Mouse (Mus musculus) liver, adult (tissue): ENCODE data around the gene Nhsl1.

Experiments used
- GATA4 ChIP-seq: IDR thresholded peaks from 2 replicates; pipeline ENCODE4 v1.6.1; 2014; ENCODE audit warnings: mild to moderate bottlenecking, low read length; ENCODE audit not compliant: insufficient replicate concordance

The Nhsl1 gene

DNA sequence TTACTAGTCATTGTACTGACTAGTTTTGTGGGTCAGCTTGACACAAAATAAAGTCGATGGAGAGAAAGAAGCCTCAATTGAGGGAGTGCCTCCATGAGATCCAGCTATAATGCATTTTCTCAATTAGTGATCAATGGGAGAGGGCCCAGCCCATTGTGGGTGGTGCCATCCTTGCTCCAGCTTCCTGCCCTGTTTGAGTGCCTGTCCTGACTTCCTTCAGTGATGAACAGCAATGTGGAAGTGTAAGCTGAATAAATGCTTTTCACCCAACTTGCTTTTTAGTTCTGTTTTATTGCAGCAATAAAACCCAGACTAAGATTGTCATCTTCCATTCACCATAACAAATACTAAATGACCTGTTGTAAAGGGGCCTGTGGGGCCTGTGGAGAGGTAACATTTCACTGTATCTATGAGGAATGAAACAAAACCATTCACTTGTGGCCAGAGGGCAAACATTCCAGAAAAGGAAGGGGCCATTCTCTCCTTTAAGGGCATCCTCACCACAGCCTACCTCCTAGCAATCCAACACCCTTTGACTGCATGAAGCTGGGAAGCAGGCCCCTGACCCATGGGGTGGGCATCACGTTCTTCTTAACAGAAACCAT lies 189.2 kb downstream of the Nhsl1 start:
- no peak for TF ChIP-seq GATA4

DNA sequence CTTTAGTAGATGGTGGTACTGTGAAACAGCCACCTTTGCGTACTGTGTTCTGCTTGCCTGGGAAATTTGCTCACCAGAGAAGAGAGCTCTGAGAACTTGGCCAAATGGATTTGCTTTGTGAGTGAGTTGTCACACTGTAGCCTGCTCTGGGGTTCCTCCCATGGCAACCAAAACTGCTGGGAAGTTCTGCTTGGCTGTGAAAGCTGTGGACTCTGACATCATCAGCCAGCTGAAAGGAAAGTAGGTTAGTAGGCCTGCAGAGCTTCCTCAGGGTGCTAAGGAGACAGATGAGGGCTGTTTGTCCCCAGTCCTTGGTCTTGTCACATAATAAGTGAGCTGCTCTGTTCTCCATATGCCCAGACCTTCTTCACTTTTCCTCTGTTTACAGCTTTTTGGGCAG lies 189.8 kb downstream of the Nhsl1 start:
- no peak for TF ChIP-seq GATA4

DNA sequence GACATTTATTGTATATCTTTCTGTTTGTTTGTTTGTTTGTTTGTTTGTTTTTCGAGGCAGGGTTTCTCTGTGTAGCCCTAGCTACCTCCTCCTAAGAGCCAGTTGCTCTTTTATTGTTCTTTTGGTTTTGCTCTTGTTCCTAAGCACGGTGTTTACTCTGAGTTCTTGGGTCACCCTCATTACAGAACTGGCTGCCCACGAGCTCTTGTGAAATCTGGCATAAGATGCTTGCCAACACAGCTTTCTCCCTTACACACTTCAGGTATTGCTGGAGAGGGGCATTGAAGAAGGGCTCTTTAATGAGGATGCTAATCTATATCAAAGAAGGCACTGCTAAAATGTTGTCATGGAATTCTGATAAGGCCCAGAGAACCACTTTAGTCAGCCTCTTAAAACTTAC lies 191.9 kb downstream of the Nhsl1 start:
- TF ChIP-seq GATA4 = no peak

DNA sequence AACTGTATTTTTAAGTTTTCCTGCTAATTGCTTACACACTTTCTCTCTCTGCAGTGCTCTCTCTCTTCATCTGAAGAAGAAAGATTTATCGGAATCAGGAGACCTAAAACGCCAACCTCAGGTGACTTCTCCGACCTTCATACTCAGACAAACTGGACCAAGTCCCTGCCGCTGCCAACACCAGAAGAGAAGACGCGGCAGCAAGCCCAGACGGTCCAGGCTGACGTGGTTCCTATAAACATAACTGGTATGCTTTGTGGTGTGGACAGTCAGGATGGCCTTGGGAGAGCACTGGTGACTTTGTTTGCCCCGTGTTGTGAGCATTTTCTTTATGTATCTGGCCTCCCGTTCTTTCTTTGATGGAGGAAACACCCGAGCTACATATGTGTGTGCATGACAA lies 192.7 kb downstream of the Nhsl1 start:
- no peak for TF ChIP-seq GATA4

DNA sequence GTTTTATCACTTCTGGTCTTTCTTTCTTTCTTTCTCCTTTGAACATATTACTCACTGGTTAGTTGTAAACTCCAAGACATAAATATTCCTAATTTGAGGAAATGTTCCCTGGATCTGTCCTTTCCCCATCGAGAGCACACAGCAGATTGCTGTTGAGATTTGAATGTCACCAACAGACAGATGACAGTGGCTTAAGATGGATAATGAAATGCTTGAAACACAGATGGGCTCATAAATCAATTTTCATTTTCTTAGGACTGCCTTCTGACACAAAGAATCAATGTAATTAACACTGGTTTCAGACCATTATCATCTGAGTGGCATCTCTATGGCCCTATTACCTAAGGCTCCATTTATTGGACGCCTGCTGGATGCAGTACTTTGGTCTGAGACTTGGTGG lies 203.8 kb downstream of the Nhsl1 start:
- no peak for TF ChIP-seq GATA4

DNA sequence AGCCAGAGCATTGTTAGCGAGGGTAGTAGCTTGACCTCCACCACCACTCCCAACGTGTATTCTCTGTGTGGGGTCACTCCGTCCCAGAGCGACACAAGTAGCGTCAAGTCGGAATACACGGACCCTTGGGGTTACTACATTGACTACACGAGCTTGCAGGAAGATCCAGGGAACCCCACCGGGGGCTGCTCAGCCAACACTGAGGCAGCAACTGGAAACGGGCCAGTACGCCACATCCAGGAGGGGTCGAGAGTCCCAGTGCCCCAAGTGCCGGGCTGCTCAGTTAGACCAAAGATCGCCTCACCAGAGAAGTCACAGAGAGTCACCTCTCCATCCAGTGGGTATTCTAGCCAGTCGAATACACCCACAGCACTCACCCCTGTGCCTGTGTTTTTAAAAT lies 206.5 kb downstream of the Nhsl1 start:
- TF ChIP-seq GATA4 = no peak

DNA sequence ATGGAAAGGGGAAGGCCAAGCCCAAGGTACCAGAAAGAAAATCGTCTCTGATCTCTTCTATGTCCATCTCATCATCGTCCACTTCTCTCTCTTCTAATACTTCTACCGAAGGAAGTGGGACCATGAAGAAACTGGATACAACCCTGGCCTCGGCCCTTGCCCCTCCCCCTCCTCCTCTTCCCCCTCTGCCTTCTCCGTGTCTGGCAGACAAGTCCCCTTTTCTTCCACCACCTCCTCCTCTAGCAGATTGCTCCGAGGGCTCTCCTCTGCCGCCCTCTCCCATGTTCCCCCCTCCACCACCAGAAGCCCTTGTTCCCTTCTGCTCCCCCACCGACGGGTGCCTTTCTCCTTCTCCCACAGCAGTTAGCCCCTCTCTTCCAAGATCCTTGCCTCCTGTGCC lies 206.9 kb downstream of the Nhsl1 start:
- no peak for TF ChIP-seq GATA4

DNA sequence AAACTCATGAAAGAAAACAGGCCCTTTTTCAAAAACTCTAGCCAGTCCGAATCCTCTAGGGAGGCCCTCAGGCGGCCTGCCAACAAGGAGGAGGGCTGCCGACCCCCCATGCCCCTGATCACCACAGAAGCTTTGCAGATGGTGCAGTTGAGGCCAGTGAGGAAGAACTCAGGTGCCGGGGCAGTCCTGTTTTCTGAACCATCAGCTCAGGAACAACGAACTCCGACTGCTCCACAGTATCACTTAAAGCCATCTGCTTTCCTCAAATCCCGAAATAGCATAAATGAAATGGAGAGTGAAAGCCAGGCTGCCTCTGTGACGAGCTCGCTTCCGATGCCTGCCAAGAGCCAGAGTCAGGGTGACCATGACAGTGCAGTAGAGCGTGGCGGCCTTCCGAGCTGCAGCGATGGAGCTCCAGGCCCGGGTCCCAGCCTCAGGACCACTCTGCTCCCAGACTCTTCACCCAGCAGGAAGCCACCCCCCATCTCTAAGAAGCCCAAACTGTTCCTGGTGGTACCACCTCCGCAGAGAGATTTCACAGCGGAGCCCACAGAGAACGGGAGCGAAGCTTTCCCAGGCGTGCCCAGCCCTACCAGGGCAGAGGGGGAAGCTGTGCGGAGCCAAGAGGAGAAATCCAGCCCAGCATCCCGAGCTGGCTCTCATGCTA lies 207.5 kb downstream of the Nhsl1 start:
- TF ChIP-seq GATA4 = no peak

DNA sequence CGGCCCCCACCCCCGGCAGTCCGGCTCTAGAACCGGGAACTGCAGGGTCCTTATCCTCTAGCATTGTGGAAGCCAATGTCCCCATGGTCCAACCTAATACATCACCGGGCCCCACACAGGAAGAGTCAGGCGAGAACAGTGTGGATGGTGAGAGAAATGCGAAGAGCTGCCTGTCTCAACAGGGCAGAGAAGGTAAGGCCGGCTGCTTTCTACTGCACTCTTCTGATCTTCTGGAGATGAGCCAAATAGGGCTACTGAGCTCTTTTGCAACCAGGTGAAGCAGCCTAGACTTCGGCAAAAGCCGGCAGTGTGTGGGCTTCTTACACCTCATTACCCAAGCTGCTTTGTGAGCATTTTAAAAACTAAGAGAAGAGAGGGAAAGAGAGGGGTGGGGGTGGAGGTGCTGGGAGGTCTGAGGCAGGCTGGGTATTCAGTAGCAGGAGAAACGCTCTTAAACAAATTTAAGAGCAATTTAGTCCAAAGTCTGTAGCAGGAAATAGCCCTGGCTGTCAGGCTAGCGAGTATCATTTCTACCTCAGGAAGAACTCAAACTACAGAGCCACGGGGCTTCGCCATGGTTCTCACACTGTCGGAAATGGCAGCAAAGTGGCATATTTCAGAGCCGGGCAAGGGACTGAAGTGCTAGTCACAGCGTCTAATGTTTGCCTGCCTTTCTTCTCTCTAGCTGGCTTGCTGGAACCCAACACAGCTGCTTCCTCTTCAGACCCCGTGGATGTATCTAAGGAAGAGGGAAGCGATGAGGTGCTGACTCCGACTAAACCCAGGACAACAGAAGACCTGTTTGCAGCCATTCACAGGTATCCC lies 208.3 kb downstream of the Nhsl1 start:
- no peak for TF ChIP-seq GATA4

DNA sequence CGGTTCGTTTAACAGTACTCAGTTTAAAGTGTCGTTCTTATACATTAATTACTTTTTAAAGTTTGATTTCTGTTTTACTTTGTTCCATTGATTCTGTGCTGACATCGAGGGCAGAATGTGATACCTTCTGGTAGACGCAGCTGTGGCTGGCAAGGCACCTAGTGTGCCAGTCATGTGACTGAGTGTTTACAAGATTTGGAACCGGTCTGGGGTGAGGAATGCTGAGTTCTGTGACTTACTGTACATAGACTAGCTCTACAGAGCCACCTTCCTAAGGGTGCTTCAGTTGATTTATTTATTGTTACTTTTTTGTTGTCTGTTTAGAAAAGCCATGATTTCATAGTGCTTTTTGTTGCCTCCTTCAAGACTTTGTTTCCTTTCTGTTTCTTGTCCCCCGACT lies 209.0 kb downstream of the Nhsl1 start:
- TF ChIP-seq GATA4 = no peak

DNA sequence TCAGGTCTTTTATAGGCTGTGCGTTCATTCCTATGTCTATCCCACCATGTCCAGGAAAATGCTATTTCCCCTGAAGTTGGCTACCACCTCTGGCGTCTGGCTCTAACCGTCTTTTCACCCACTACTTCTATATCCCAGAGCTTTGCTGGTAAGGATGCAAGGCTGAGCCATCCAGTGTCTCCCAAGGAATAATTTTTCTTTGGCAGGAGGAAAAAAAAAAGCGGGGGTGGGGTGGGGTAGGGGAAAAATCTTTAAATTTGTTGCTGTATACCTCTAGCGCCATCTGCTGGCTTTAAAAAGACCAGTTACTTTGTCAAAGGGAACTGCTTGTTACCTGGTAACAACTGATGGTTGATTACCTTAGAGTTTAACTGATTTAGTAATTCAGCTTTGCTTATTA lies 209.7 kb downstream of the Nhsl1 start:
- no peak for TF ChIP-seq GATA4

DNA sequence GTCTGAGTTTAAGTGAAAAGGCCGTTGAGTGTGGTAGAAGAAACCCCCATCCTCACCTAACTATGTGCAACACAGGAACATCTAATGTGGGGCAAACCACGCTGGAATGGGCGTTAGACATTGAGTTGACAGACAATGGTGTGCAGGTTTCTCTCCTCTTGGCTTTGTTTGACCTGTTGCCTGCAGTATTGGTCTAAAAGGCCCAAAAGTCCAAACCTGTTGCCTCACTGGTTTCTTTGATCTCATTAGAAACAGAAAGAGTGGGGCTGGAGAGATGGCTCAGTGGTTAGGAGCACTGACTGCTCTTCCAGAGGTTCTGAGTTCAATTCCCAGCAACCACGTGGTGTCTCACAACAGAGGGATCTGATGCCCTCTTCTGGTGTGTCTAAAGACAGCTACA lies 210.4 kb downstream of the Nhsl1 start:
- no peak for TF ChIP-seq GATA4

DNA sequence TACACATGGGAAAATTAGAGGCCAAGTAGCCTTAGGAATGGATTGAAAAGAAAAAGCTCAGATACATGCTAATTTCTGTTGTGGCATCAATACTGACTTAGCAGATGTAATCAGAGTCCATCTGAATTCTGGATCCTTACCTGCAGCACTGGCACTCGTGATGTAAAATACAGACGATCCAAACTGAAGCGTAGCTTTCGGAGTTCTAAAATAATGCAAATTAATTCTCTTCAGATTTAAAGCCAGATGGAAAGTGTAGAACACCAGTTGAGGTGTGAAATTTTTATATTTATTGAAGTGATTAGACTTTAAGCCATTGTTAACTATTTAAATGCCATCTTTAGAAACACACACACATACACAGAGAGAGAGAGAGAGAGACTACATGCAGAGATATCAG lies 211.4 kb downstream of the Nhsl1 start:
- TF ChIP-seq GATA4 = no peak

DNA sequence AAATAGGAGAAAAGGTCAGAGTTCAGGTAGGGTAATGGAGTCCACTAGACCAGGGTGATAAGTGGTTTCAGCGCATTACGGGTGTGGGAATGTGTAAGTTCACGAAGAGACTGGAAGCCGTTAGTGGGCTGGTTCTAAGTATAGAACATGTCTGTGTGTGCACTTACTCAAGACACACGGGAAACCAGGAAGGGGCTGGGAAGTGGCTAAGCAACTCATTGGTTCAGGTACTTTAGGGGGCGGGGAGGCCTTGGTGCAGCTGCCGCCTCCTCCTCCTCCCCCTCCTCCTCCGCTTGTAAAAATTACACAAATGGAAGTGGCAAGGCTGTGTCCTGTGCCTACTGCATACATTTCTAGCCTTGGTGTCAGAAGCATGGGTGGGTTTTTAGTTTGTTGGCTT lies 213.5 kb downstream of the Nhsl1 start:
- no peak for TF ChIP-seq GATA4

DNA sequence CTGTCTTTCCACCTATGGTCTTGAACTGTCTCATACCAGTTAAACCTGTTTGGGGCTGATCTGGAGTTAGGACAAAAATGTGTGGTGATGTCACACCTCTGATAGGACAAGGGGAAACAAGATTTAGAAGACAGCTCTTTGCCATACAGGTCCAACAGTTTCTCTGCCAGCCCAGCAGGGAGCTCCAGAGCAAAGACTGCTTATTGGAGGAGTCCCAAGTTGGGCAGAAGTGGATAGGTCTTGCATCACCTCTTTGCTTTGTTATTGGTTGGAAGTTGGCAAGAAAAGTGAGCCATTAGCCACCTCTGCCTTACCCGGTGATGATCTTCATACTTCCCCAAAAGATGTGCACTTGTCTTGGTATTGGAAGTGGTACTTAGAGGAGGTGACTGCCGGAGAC lies 218.1 kb downstream of the Nhsl1 start:
- no peak for TF ChIP-seq GATA4

DNA sequence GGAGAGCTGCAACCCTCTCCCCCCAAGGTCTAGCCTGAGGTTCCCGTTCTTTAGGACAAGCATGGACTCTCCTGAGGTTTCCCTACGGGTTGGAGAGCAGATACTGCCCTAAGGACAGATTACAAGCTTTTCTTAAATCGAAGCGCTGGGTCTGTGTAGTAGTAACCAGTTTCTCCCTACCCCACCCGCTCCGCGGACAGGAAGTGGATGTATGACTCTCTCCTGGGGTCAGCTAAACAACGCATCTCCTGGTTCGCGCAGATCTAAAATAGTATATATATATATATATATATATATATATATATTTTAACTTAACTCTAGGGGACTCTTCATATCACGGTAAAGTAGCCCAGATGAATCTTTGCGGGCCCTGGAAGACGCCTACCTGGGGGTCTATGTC lies 226.5 kb downstream of the Nhsl1 start:
- no peak for TF ChIP-seq GATA4
